Mouse (Mus musculus) erythroblast, embryonic 14.5 days (primary cell): ENCODE data around the gene Gdf11.

Experiments
- GATA1 ChIP-seq: IDR thresholded peaks from 2 replicates; pipeline ENCODE4 v1.6.1; 2012; ENCODE audit warnings: low read length, inconsistent platforms, mixed read lengths
- TAL1 ChIP-seq: IDR thresholded peaks from 3 replicates; pipeline ENCODE4 v1.6.1; 2012; ENCODE audit warnings: low read length, inconsistent platforms, mixed read lengths

GRCm38 (mm10) chr10:128843260-128843659, 48.3 kb downstream of the Gdf11 start:
- TF ChIP-seq GATA1 (no peak), TAL1 (no peak)
